Mouse (Mus musculus) lung, postnatal 4 days (tissue): ENCODE measurements at regions not wholly inside any gene's neighbourhood (a gene's known extent, or its start where the extent isn't known, plus 50 kb on each side); places are given as distances from the start of the nearest gene placed in this dataset.

Experiments
- DNase-seq, 2 experiments: peaks; one replicate each; pipeline ENCODE4 v3.0.0; 2021

DNA sequence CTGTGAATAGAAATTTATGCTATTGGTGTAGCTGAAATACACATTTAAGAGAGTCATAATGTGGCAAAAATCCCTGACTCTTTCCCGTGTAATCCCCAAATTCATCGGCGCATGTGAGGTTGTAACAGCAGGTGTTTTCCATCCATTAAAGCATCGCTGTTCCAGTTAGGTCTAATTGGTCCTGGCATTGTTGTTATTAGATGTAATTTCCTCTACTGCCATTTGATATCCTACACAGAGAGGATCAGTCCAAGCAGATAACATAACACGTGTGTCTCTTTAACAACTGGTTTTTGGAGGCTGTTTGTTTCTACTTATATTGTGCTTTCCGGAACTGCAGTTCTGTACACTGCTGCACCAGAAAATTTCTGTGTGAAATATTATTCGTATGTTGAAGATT is 101.8 kb downstream of the Vgll3 start:
- DNase-seq: no peak

DNA sequence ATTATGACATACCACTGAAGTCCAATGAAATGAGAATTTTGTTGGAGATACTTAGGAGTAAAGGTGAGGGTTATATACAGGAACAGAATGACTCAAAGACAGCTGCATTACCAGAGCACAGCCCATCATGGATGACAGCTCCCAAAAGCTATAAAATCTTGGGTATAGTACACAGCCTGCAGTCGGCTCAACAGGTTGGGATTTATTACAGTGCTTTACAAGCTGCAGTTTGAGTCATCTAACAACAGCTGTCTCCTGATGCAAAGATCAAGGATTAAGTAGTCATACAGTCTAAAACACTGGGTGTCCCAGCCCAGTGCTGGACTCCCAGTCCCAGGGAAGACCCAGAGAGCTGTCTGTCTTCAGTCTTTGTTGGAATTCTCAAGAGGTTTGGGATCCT is 110.9 kb downstream of the Vgll3 start:
- no peak for DNase-seq

DNA sequence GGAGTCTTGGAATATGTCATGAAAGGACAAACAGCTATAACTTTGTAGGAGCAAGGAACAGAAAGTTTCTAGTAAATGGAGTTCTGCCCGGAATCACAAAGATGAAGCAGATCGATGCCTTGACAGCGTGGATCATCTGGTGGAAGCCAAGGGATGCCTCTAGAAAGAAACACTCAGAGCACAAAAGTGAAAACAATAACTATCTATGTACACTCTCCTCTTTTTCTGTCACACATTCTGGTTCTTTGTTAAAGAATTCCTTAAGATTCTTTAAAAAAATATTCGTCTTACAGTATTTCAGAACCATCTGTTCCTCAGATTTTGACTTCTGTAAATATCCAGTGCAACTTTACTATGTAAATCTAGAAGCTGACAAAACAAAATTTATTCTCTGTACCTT is 148.8 kb downstream of the Vgll3 start:
- DNase-seq: no peak

DNA sequence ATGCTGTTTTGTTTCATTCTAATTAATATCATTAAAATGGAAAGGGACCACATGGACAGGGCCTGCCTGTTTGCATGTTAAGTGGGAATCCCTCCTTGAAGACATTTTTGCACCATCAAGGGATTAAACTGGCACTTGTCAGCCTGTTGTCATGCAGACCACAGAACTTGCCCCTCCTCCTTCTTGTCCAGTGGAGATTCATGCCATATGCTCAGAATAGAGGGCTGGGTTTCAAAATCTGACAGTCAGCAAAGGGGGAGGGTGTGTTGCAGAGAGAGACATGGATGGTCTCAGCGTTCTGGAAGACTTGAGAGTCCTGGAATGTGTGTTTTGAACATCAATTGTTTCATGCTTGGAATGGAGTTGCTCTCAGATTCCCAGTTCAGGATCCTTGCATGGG is 149.2 kb downstream of the Vgll3 start:
- DNase-seq: no peak

DNA sequence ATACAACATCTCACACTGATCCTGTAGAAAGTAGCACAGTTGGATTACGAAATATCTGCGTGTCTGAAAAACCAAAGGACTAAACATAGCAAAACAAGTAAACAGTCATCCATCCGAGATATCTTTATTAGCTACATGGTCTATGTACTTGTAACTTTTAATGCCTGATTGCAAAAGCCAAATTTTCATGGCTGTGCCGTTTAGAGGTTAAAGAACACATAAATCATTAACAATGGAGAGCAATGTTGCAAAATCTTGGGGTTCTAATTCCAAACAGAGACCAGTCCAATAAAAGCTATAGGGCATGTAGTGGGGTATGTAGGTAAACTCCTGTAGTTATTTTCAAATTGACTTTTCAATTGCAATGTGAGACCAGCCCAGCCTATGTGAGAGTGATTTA is 162.0 kb downstream of the Vgll3 start:
- DNase-seq: no peak

DNA sequence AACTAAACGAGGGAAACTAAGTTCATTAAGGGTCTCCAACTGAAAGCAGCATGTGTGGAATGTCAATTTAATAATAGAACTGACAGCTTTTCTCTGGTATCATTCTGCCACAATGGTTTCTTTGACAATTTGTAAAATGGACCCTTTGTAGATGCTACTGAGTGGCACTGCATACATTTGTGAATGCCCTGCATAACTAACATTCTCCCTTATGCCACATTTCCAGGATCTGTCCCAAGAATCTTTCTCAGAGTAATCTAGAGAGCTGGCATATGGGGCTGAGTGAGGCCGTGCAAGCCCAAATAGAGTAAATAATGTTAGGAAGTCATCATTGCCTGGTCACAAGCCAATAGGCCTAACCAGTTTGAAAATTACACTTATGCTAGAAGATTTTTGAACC is 172.1 kb downstream of the Vgll3 start:
- no peak for DNase-seq

DNA sequence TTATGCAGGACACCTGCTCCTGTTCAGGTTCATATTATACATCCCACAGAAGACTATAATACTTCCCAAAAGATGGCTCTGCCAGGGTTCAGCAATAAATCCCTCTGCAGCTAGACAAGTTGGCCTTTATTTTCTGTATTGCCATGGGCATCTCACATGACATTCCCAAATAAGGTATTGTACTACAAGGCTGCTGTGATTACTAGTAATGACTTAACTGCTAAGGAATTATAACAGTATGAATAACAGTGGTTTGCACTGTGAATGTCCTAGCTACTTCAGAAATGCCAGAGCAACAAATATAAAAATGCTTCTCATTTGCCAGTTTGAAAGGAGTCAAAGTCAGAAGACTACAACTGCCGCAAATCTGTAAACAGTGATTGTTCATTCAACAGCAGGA is 184.3 kb downstream of the Vgll3 start:
- no peak for DNase-seq

DNA sequence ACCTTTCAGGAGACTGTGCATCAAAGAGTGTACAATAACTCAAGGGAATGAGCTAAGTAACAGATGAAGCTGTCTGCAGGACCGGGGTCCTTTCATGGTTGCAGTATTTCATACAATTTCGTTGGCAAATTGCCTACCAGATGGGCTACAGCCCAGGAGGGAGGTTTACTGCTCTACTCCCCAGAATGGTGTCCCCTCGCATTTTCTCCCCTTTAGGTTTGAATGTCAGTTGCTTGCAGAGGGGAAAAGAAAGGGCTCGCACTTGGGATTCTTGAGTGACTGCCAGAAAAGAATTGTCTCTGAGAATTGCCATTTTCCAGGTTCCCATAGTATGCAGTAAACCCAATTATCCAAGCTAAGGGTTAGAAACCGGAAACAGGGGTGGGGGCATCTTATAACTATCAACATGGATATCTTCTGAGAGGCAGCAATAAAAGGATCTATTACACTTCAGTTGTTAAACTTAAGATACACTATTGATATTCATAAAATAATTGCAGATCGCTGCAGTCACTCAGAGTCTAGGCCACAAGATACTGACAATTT is 185.7 kb downstream of the Vgll3 start:
- no peak for DNase-seq

DNA sequence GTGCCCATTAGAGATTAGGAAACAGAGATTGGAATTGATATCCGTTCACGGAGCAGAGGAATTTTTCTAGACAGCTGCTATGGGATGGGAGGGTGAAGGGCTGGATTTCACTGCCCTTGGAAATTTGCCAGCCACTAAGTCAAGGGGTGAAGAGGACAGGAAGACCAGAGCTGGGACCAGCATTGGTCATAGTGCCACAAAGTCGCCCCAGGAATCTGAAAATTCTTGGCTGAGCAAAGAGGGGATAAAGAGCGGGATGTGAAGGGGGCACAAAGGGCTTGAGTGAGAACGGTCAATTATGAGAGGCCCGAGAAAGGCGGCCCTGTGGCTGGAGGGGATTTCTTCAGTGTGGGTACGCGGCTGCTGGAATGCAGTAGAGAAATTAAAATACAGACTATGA is 189.6 kb downstream of the Vgll3 start:
- DNase-seq: peak in 1 of 2 experiments; percentile 25

DNA sequence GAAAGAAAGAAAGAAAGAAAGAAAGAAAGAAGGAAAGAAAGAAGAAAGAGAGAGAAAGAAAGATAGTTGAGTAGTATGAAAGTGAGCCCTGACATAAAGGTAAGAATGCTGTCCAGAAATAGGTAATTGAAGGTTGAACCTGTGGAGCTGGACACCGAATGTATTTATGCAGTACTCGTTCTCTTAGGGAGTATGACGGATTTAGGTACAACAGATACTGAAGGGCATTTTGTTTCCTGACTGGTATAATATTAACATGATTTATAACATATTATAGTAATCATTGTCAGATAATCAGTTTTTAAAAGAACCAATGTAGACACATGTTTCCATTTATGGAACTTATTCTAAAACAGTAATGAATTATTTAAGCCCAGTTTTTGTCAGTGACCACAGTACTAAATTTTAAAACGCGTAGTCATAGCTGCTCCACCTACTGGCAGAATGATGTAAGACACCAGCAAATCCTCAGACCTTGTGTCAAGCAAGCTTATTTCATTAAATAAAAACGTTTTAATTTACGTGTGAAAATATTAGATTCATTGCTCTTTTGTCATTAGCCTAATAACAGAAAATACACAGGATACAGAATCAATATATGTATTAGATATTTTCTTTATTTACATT is 191.0 kb downstream of the Vgll3 start:
- DNase-seq: peak in 1 of 2 experiments; percentile 36

DNA sequence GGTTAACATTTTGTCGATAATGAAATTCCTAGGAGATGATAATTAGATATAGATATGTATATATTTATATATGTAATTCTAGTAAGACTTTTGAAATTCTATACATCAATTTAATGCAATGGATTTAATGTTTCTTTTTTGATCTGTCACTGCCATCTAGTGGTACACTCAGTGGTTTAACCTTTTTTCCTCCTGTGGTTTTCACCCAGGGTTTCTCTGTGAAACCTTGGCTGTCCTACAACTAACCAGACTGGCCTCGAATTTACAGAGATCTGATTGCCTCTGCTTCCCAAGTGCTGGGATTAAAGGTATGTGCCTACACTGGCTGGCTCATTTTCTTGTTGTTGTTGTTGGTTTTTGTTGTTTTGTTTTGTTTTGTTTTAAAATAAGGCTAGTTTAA is 198.6 kb downstream of the Vgll3 start:
- DNase-seq: no peak

DNA sequence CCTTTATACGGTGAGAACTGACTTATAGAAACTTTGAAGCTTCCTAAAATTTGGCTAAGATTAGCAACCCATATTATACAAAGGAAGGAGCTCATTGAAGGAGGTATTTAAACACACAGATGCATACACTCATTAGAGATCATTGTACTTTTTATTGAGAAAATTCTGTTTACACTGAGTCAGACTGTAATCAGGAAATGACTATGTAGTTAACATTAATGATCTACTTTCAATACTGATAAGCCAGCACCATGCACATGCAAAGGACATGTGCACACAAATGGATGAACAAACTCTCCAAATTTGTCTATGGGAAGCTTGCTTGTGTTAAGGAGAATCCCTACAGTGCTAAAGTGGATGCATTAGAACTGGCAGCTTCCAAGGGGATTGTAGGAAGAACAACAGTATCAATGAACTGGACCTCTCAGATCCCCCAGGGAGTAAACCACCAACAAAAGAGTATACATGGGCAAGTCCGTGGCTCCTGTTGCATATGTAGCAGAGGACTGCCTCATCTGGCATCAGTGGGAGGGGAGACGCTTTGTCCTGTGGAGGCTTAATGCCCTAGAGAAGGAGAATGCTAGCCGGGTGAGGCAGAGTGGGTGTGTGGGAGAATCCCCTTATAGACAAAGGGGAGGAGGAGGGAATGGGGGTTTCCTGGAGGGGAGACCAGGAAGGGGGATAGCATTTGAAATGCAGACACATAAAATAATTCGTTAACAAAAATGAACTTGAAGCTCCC is 200.0 kb downstream of the Vgll3 start:
- DNase-seq: no peak

DNA sequence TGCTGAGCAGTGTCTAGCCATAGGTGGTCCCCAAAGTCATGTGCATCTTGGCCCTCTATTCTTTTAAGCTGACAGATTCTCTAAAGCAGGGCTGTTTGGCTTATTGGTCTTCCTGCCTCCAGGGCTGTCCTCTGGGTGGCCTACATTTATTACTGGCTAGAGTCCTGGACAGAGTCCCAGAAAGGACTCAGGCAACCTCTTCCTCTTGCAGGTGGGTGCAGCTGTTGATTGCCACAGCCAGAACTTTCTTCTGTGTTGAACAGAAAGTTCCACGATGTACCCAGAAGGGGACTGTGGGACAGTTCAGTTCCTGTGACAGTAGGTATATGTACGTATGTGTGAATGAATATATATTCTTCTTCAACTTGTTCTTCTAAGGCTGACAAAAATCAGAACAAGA is 202.0 kb downstream of the Vgll3 start:
- DNase-seq: no peak

DNA sequence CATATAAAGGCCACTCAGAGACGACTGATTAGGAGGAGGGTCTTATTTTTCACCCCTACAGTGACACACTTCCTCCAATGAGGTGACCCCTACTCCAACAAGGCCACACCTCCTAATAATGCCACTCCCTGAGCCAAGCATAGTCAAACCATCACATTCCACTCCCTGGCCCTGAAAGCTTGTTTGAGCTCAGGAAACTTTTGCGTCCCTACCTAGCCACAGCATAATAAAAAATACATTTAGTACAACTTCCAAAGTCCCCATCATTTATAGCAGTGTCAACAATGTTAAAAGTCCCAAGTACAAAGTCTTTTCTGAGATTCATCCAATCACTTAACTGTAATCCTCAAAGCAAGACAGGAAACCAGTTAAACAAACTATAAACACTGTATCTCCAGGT is 208.3 kb downstream of the Vgll3 start:
- DNase-seq: no peak
